Mouse (Mus musculus): ENCODE measurements at regions not wholly inside any gene's neighbourhood (a gene's known extent, or its start where the extent isn't known, plus 50 kb on each side); places are given as distances from the start of the nearest gene placed in this dataset.
A peak's percentile ranks its signal among the peaks of the same experiment; 100 is the strongest.

- DNase-seq (ENCODE audit: low spot score): no peak
These were observed 53.5 kb upstream of the Ypel5 start for GRCm38 (mm10) chr17:72782775-72783174.

DNA sequence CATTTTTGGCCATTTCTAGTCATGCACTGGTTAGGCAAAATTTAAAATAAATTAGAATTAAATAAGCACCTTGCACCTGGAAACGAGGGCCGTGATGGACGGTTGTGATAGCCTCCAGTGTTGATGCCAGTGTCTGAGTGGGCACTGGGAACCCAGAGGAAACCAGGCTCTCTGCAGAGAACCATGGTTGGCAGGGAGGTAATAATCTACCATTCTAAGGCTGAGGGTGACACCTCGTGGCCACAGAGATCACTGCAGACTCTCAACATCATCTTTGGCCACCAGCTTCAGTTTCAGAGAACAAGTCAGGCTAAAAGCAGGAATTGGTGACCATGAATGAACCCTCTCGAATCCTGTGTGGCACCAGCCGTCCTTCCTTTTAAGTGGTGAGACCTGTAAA, 54.5 kb upstream of the Ypel5 start:
- DNase-seq (ENCODE audit: low spot score): peak; percentile 13

- no peak for DNase-seq (ENCODE audit: low spot score)
These were observed 68.0 kb upstream of the Ypel5 start for GRCm38 (mm10) chr17:72768266-72768665.

- no peak for DNase-seq (ENCODE audit: low spot score)
These were observed 75.3 kb upstream of the Ypel5 start for GRCm38 (mm10) chr17:72760937-72761336.

GRCm38 (mm10) chr17:72746411-72746810, 89.8 kb upstream of the Ypel5 start:
- no peak for DNase-seq (ENCODE audit: low spot score)

DNA sequence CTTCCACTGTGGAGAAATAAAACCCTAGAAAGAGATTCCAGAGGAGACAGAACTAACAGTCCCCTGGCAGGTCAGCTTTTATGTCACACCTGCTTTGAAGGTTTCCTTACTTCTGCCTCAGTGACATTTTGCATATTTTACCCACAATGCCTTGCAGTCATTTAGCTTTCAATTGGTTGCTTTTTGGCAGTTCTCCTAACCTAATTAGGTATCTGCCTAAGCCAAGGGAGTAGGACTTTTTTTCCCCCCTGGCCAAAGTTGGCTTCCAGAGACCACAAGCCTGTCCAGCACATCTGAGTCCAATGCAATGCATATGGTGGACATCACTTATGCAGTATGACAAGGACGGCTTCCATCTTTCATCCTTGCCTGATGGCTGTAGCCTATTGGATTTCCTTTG, 103.2 kb upstream of the Ypel5 start:
- no peak for DNase-seq (ENCODE audit: low spot score)

DNA sequence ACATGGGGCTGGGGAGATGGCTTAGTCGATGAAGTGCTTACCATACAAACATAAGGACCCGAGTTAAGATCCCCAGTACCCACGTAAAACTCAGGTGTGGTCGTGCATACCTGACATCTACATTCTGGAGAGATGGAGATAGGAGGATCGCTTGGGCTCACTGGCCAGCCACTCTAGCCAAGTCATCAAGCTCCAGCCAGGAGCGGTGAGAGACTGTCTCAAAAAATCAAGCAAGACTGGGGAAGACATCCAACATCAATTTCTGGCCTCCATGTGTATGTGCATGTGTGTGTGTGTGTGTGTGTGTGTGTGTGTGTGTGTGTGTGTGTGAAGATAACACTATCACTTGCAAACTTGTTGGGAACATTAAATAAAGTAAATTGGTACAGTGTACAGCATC, 104.6 kb upstream of the Ypel5 start:
- no peak for DNase-seq (ENCODE audit: low spot score)

- DNase-seq (ENCODE audit: low spot score): no peak
These were observed 105.1 kb upstream of the Ypel5 start for GRCm38 (mm10) chr17:72731175-72731574.

- no peak for DNase-seq (ENCODE audit: low spot score)
These were observed 115.5 kb upstream of the Ypel5 start for GRCm38 (mm10) chr17:72720753-72721152.

GRCm38 (mm10) chr17:72719618-72720017, 115.2 kb upstream of the Alk start:
- no peak for DNase-seq (ENCODE audit: low spot score)

DNA sequence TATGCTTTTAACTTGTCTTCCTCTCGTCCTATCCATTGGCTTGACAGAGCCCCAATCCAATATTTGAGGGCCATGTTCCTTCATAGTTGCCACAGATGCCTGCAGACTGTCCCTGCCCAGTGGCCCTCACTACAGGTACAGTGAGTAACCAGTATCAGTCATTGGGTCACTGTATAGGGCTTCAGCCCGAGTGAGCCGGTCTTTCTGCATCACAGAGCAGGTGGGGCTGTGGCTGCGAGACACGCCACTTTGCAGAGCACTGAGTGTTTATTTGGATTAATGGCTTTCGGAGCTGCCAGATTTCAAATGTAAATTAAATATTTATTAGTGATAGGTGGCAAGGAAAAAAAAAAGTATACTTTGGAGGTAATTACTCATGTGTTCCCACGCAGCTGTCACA, 87.2 kb upstream of the Alk start:
- no peak for DNase-seq (ENCODE audit: low spot score)

GRCm38 (mm10) chr17:72689606-72690005, 85.2 kb upstream of the Alk start:
- DNase-seq (ENCODE audit: low spot score): no peak

DNA sequence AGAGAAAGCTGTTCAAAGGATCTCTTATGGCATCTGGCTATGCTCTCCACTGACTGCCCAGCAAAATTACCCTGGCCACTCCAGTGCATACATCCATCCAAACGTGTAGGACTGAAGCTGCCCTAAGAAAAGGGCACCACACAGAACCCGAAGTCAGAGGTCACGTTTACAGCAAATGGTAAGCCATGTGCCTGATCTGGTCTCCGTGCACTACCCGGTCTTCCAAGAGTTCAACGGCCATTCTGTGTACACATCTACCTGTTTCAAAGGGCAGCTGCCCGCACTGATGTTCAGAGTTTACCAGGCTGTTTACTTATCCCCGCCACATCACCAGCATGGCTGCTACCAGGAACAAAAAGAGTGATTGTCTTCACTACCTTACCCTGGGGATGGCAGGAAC, 84.4 kb upstream of the Alk start:
- DNase-seq (ENCODE audit: low spot score): no peak

GRCm38 (mm10) chr17:72674658-72675057, 70.2 kb upstream of the Alk start:
- no peak for DNase-seq (ENCODE audit: low spot score)

- DNase-seq (ENCODE audit: low spot score): no peak
These were observed 67.6 kb upstream of the Alk start for GRCm38 (mm10) chr17:72672010-72672409.

- no peak for DNase-seq (ENCODE audit: low spot score)
These were observed 62.5 kb upstream of the Alk start for GRCm38 (mm10) chr17:72666961-72667360.

GRCm38 (mm10) chr17:72661678-72662077, 57.3 kb upstream of the Alk start:
- no peak for DNase-seq (ENCODE audit: low spot score)

DNA sequence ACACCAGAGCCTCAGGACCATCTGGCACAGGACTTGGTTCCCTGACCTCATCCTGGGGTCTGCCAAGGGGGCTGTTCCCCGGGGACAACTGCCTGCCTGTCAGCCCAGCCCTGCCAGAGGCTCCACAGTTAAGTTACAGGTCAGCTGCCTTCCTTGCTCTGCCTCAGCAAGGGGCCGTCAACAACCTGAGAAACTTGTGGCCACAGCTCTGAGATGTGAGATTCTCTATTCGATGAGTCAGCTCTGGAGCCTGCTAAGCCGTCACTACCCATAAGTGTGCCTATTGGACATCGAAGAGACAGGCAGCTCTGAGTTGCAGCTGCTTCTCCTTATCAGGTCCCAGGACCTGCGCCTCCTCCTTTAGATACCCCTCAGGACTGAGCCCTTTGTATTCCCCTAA, 54.3 kb upstream of the Alk start:
- no peak for DNase-seq (ENCODE audit: low spot score)

DNA sequence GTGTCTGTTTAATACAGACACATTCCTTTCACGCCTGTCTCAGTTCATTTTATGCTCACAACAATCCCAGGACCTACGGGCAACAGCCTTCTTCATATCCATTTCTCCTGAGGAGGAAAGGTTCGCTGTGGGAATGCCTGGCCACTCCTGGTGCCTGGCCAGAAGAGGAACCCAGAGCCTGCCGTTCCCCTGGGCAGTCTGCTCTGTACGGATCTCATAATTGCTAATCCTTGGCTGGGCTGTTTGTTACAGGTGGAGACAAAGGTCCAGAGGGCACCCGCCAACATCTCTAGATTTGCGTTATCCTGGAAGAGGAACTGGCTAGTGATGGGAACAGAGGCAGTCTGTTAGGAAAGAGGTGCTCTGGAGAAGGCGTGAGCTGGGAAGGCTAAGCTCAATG, 53.4 kb upstream of the Alk start:
- no peak for DNase-seq (ENCODE audit: low spot score)

Data from c-Kit-positive CD71-positive TER-119-positive erythroid progenitor cells, embryonic 14.5 days (primary cell).